Mouse (Mus musculus) heart, embryonic 14.5 days (tissue): ENCODE measurements around the gene C9orf72. TPM values are rescaled to one million over a fixed set of nuclear protein-coding genes. Genes with fewer than 3 reads are reported as not detected.

Experiments
- ATAC-seq: fragments of 200-750 bp; cut with Nextera tagmentation; 2 replicates; pipeline ENCODE4 v1.8.0; 2017; ENCODE audit warnings: low read depth, moderate TSS enrichment; ENCODE audit not compliant: insufficient number of reproducible peaks, insufficient read depth, low FRiP score
- H3K27ac ChIP-seq, 2 experiments: fragments of 200-500 bp in 1 of 2; fragments of 300-500 bp in 1 of 2; sonication (generic) in 1 of 2; replicated peaks in 1 of 2; 2 replicates each; pipeline ENCODE4 v1.5.1; 2012 to 2014; ENCODE audit warnings: low read depth in 2 of 2, low read length in 2 of 2, control low read depth in 1 of 2, mild to moderate bottlenecking in 1 of 2, mixed read lengths in 1 of 2; ENCODE audit not compliant: control insufficient read depth in 1 of 2, insufficient read depth in 1 of 2
- H3K27me3 ChIP-seq: fragments of 300-500 bp; sonication (generic); 2 replicates; pipeline ENCODE4 v1.6.1; 2014; ENCODE audit warnings: mild to moderate bottlenecking, low read length, control low read depth; ENCODE audit not compliant: control insufficient read depth, insufficient read depth
- H3K36me3 ChIP-seq: fragments of 300-500 bp; sonication (generic); 2 replicates; pipeline ENCODE4 v1.6.1; 2014; ENCODE audit warnings: mild to moderate bottlenecking, control low read depth, low read length, mixed read lengths; ENCODE audit not compliant: control insufficient read depth, insufficient read depth
- H3K4me1 ChIP-seq, 2 experiments: fragments of 200-500 bp in 1 of 2; fragments of 300-500 bp in 1 of 2; sonication (generic) in 1 of 2; 2 replicates each; pipeline ENCODE4 v1.6.1; 2012 to 2014; ENCODE audit warnings: low read length in 2 of 2, control low read depth in 1 of 2, mixed read lengths in 1 of 2; ENCODE audit not compliant: control insufficient read depth in 2 of 2, insufficient read depth in 2 of 2
- H3K4me2 ChIP-seq: fragments of 300-500 bp; sonication (generic); 2 replicates; pipeline ENCODE4 v1.6.1; 2014; ENCODE audit warnings: mild to moderate bottlenecking, low read length
- H3K4me3 ChIP-seq, 2 experiments: fragments of 200-500 bp in 1 of 2; fragments of 300-500 bp in 1 of 2; sonication (generic) in 1 of 2; 2 replicates each; pipeline ENCODE4 v1.5.1; 2012 to 2014; ENCODE audit warnings: low read length in 2 of 2, mild to moderate bottlenecking in 2 of 2, control low read depth in 1 of 2, low read depth in 1 of 2, moderate library complexity in 1 of 2; ENCODE audit not compliant: control insufficient read depth in 1 of 2, insufficient read depth in 1 of 2
- H3K9ac ChIP-seq: fragments of 300-500 bp; sonication (generic); 2 replicates; pipeline ENCODE4 v1.6.1; 2014; ENCODE audit warnings: mild to moderate bottlenecking, low read length
- H3K9me3 ChIP-seq: fragments of 300-500 bp; sonication (generic); 2 replicates; pipeline ENCODE4 v1.6.1; 2016; ENCODE audit warnings: low read length, control low read depth; ENCODE audit not compliant: control insufficient read depth
- WGBS: fragments of 180-500 bp; shearing (Covaris S2); extraction: QIAGEN DNeasy Blood & Tissue Kit; methylation state at CpG from one replicate; pipeline ENCODE4 v1.1.7; 2014; 5-methylcytosine and 5-hydroxymethylcytosine counted together
- polyA plus RNA-seq: library from polyadenylated mRNA; unstranded; fragments of >200 nt; fragmentation: Nextera tagmentation; extraction: Ambion mirVana; gene quantifications from 2 replicates; pipeline ENCODE4 v1.2.1, GENCODE M21; 2014

Gene C9orf72
- polyA plus RNA-seq, 1 experiment from 2014 or later: 25.7 TPM

- ATAC-seq: peak; percentile 82
- Histone ChIP-seq H3K4me1 (peaks cover 4 to 5% of the 10 kb centered on the region in 2 experiments; a peak in 3 of 4 replicates), H3K4me3 (peak within 1 kb of the TSS; percentile 73 to 75), H3K27me3 (no peaks in the 10 kb centered on the region; the same call in 1 of the 2 replicates), H3K4me2 (peak within 1 kb of the TSS; percentile 94), H3K27ac (no peak within 1 kb of the TSS), H3K9ac (peak within 1 kb of the TSS; percentile 74), H3K36me3 (no peaks in the 10 kb centered on the region), H3K9me3 (no peaks in the 10 kb centered on the region)
- under 1% methylated on average over 50 of the region's 50 CpGs for WGBS
These were observed 69.0 kb downstream of the C9orf72 start, which contains the start of gene Mob3b for GRCm38 (mm10) chr4:35156751-35157611. TSS of gene Mob3b (minus strand) at chr4:35157484.

- no peaks in the 10 kb centered on the region; the same call in 1 of the 2 replicates for H3K27me3 ChIP-seq
- H3K4me1 ChIP-seq: peaks cover 4 to 5% of the 10 kb centered on the region in 2 experiments; a peak in 3 of 4 replicates
- H3K36me3 ChIP-seq: no peaks in the 10 kb centered on the region
- under 1% methylated on average over 26 of the region's 26 CpGs for WGBS
- H3K4me3 ChIP-seq: peak overlapping the region; percentile 73 to 75
- peak overlapping the region; percentile 94 for H3K4me2 ChIP-seq
- H3K27ac ChIP-seq: no peak overlapping the region
- H3K9ac ChIP-seq: peak overlapping the region; percentile 74
- H3K9me3 ChIP-seq: no peaks in the 10 kb centered on the region
- no peak for ATAC-seq
These were observed 69.8 kb downstream of the C9orf72 start for GRCm38 (mm10) chr4:35156149-35156611.

GRCm38 (mm10) chr4:35155132-35155922 is 70.6 kb downstream of the C9orf72 start:
- H3K4me3 ChIP-seq: peak overlapping the region; percentile 73 to 75
- H3K4me1 ChIP-seq: peaks cover 4 to 5% of the 10 kb centered on the region in 2 experiments; a peak in 3 of 4 replicates
- no peak overlapping the region for H3K27ac ChIP-seq
- WGBS: 27% methylated on average over 20 of the region's 20 CpGs
- H3K9ac ChIP-seq: peak overlapping the region; percentile 74
- no peak for ATAC-seq
- H3K9me3 ChIP-seq: no peaks in the 10 kb centered on the region
- H3K36me3 ChIP-seq: no peaks in the 10 kb centered on the region
- H3K27me3 ChIP-seq: no peaks in the 10 kb centered on the region; the same call in 1 of the 2 replicates
- peak overlapping the region; percentile 94 for H3K4me2 ChIP-seq

- WGBS: 67% methylated on average over 3 of the region's 3 CpGs
- Histone ChIP-seq H3K4me3 (no peak overlapping the region), H3K9ac (no peak overlapping the region), H3K27ac (no peak overlapping the region), H3K4me2 (no peak overlapping the region), H3K36me3 (no peaks in the 10 kb centered on the region), H3K27me3 (no peaks in the 10 kb centered on the region; the same call in 1 of the 2 replicates), H3K9me3 (no peaks in the 10 kb centered on the region), H3K4me1 (peaks cover 4 to 5% of the 10 kb centered on the region in 2 experiments; a peak in 3 of 4 replicates)
- no peak for ATAC-seq
These were observed 71.9 kb downstream of the C9orf72 start for GRCm38 (mm10) chr4:35154051-35154450.

- Histone ChIP-seq H3K4me1 (peaks cover 4 to 5% of the 10 kb centered on the region in 2 experiments; a peak in 3 of 4 replicates), H3K27me3 (no peaks in the 10 kb centered on the region; the same call in 1 of the 2 replicates), H3K36me3 (no peaks in the 10 kb centered on the region), H3K9me3 (no peaks in the 10 kb centered on the region), H3K9ac (no peak within 1 kb of the TSS), H3K4me2 (no peak within 1 kb of the TSS), H3K27ac (no peak within 1 kb of the TSS), H3K4me3 (no peak within 1 kb of the TSS)
- ATAC-seq: no peak
- WGBS: 74% methylated on average over 4 of the region's 4 CpGs
These were observed 74.2 kb downstream of the C9orf72 start, which contains the start of gene Ifnk for GRCm38 (mm10) chr4:35151756-35152155. TSS of gene Ifnk (plus strand) at chr4:35152056.

GRCm38 (mm10) chr4:35150706-35151105 is 75.3 kb downstream of the C9orf72 start:
- Histone ChIP-seq H3K27me3 (no peaks in the 10 kb centered on the region; the same call in 1 of the 2 replicates), H3K4me1 (peaks cover 2 to 5% of the 10 kb centered on the region in 2 experiments; a peak in 2 of 4 replicates), H3K9ac (no peak overlapping the region), H3K36me3 (no peaks in the 10 kb centered on the region), H3K4me3 (no peak overlapping the region), H3K27ac (no peak overlapping the region), H3K4me2 (no peak overlapping the region), H3K9me3 (no peaks in the 10 kb centered on the region)
- no peak for ATAC-seq
- 78% methylated on average over 3 of the region's 3 CpGs for WGBS

- WGBS: 85% methylated on average over 4 of the region's 4 CpGs
- Histone ChIP-seq H3K4me1 (no peaks in the 10 kb centered on the region), H3K9me3 (no peaks in the 10 kb centered on the region), H3K27ac (no peak overlapping the region), H3K36me3 (no peaks in the 10 kb centered on the region), H3K4me2 (no peak overlapping the region), H3K27me3 (no peaks in the 10 kb centered on the region), H3K9ac (no peak overlapping the region), H3K4me3 (no peak overlapping the region)
- no peak for ATAC-seq
These were observed 77.6 kb downstream of the C9orf72 start for GRCm38 (mm10) chr4:35148326-35148725.
